Mouse (Mus musculus) liver, embryonic 13.5 days (tissue): ENCODE results near the gene Psme4. TPM values are rescaled to one million over a fixed set of nuclear protein-coding genes. Genes with fewer than 3 reads are reported as not detected.

Source experiments
- ATAC-seq: fragments of 200-750 bp; cut with Nextera tagmentation; 2 replicates; pipeline ENCODE4 v1.8.0; 2017; ENCODE audit warnings: low read depth, mild to moderate bottlenecking, moderate number of reproducible peaks, moderate library complexity
- DNase-seq: peaks from one replicate; pipeline ENCODE4 v3.0.0; 2022
- H3K27ac ChIP-seq: fragments of 300-500 bp; sonication (generic); 2 replicates; pipeline ENCODE4 v1.5.1; 2015; ENCODE audit warnings: moderate library complexity, mild to moderate bottlenecking, inconsistent platforms
- H3K27me3 ChIP-seq: fragments of 300-500 bp; sonication (generic); 2 replicates; pipeline ENCODE4 v1.6.1; 2015; ENCODE audit warnings: mild to moderate bottlenecking, inconsistent platforms
- H3K36me3 ChIP-seq: fragments of 300-500 bp; sonication (generic); 2 replicates; pipeline ENCODE4 v1.6.1; 2015; ENCODE audit warnings: mild to moderate bottlenecking, inconsistent platforms
- H3K4me1 ChIP-seq: fragments of 300-500 bp; sonication (generic); replicated peaks from 2 replicates; pipeline ENCODE4 v1.6.1; 2015; ENCODE audit warnings: inconsistent platforms
- H3K4me2 ChIP-seq: fragments of 300-500 bp; sonication (generic); 2 replicates; pipeline ENCODE4 v1.6.1; 2015; ENCODE audit warnings: inconsistent platforms, mild to moderate bottlenecking, moderate library complexity
- H3K4me3 ChIP-seq: fragments of 300-500 bp; sonication (generic); replicated peaks from 2 replicates; pipeline ENCODE4 v1.5.1; 2015; ENCODE audit warnings: mild to moderate bottlenecking, inconsistent platforms
- H3K9ac ChIP-seq: fragments of 300-500 bp; sonication (generic); 2 replicates; pipeline ENCODE4 v1.6.1; 2015; ENCODE audit warnings: mild to moderate bottlenecking, inconsistent platforms
- H3K9me3 ChIP-seq: fragments of 300-500 bp; sonication (generic); replicated peaks from 2 replicates; pipeline ENCODE4 v1.6.1; 2016; ENCODE audit warnings: inconsistent platforms
- WGBS: fragments of 180-500 bp; shearing (Covaris S2); methylation state at CpG from one replicate; pipeline ENCODE4 v1.1.7; 2015; ENCODE audit not compliant: insufficient replicate concordance; 5-methylcytosine and 5-hydroxymethylcytosine counted together
- polyA plus RNA-seq: library from polyadenylated mRNA; unstranded; fragments of >200 nt; fragmentation: Nextera tagmentation; extraction: Ambion mirVana; gene quantifications from 2 replicates; pipeline ENCODE4 v1.2.1, GENCODE M21; 2015

The Psme4 gene
- polyA plus RNA-seq, 1 experiment from 2014 or later = 10.7 TPM

DNA sequence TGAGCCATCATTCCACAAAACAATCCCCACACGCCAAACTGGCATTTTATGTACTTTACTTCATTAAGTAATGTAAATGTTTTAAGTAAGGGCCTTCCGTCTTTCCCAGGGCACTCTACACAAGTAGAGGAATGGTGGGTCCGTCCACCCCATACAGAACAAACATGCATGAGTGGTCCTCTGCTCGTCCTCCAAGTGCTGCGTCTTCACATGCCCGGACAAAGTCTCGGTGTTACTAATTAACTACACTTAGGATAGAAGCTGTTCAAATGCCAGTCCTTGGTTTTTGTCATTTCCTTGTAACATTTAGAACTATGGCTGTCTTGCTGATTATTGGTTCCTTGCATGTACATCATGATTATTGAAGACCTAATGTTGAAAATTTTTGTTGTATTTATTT is 21.2 kb downstream of the Psme4 start:
- H3K27me3 ChIP-seq = no peaks in the 10 kb centered on the region
- 86% methylated on average over 7 of the region's 7 CpGs for WGBS
- H3K4me3 ChIP-seq = no peak overlapping the region
- no peak overlapping the region for H3K4me2 ChIP-seq
- no peak for ATAC-seq
- H3K4me1 ChIP-seq = 0 out of 2 replicates have a peak, but pooled peaks cover 3% of the 10 kb centered on the region
- peaks cover 6% of the 10 kb centered on the region; the same call in 1 of the 2 replicates for H3K36me3 ChIP-seq
- DNase-seq = no peak
- H3K9me3 ChIP-seq = no peaks in the 10 kb centered on the region
- H3K9ac ChIP-seq = no peak overlapping the region
- H3K27ac ChIP-seq = no peak overlapping the region

DNA sequence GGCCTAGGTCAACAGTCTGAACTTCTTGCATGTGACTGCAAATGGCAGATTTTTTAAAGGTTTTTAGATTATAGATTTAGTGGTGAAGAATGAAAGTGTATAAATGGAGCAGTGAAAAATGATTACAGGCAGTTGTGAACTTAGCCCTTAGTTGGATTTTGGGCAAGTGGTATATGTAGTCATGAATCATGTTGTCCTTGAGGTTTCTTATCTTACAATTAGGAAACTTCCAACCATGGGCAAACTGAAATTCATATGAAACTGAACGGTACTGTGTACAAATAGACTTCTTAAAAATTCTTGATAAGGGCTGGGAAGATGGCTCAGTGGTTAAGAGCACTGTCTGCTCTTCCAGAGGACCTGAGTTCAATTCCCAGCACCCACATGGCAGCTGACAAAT is 22.2 kb downstream of the Psme4 start:
- H3K9me3 ChIP-seq = no peaks in the 10 kb centered on the region
- WGBS = 35% methylated on average over 1 of the region's 1 CpGs
- peaks cover 3% of the 10 kb centered on the region; the same call in 1 of the 2 replicates for H3K4me1 ChIP-seq
- no peak overlapping the region for H3K27ac ChIP-seq
- no peaks in the 10 kb centered on the region for H3K27me3 ChIP-seq
- no peak overlapping the region for H3K4me3 ChIP-seq
- ATAC-seq (no peak), DNase-seq (no peak)
- no peak overlapping the region for H3K9ac ChIP-seq
- H3K4me2 ChIP-seq = no peak overlapping the region
- peaks cover 6% of the 10 kb centered on the region; the same call in 1 of the 2 replicates for H3K36me3 ChIP-seq

DNA sequence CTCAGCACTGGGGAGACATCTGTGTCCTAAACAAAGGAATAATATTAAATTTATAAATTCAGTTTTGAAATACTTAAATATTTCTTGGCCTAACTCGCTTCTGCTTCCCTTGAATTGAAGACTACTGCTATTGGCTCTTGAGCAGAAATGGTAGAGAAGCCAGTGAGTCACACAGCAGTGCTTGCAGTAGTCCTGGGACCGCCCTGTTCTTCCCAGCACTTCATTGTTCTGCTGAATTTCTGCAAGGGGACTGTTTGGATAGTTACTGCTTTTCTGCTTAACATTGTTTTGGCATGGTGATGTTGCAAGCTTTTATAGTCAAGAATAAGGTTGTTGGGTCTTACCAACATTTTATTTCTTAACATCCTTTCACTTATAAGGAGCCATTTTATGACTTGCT is 25.7 kb downstream of the Psme4 start:
- Histone ChIP-seq H3K4me1 (no peaks in the 10 kb centered on the region; the same call in 1 of the 2 replicates), H3K36me3 (peaks cover 6% of the 10 kb centered on the region; the same call in 1 of the 2 replicates), H3K9me3 (no peaks in the 10 kb centered on the region), H3K4me2 (no peak overlapping the region), H3K9ac (no peak overlapping the region), H3K27ac (no peak overlapping the region), H3K4me3 (no peak overlapping the region), H3K27me3 (no peaks in the 10 kb centered on the region)
- WGBS = 88% methylated on average over 2 of the region's 2 CpGs
- ATAC-seq (no peak), DNase-seq (no peak)

DNA sequence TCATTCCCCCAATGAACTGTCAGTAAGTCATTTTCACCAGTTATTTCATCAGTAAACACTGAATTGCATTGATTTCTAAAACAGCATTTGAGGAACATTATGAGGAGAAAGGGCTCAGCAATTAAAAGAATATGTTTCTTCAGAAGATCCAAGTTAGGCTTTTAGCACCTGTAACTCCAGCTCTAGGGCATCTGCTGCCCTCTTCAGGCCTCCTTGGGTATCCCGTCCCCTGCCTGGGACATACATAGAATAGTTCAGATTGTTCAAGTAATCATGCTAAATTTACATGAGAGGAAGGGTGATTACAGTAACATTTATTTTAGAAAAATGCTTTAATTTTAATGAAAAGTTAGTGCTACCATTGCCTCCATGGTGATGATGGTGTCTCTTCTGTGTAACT is 28.0 kb downstream of the Psme4 start:
- Histone ChIP-seq H3K36me3 (no peaks in the 10 kb centered on the region), H3K9me3 (no peaks in the 10 kb centered on the region), H3K9ac (no peak overlapping the region), H3K27me3 (no peaks in the 10 kb centered on the region), H3K27ac (no peak overlapping the region), H3K4me1 (no peaks in the 10 kb centered on the region; the same call in 1 of the 2 replicates), H3K4me3 (no peak overlapping the region), H3K4me2 (no peak overlapping the region)
- DNase-seq (peak; percentile 21), ATAC-seq (0 out of 2 replicates have a peak, but pooled peaks have one; percentile 50)
- WGBS = 47% methylated on average over 1 of the region's 1 CpGs

DNA sequence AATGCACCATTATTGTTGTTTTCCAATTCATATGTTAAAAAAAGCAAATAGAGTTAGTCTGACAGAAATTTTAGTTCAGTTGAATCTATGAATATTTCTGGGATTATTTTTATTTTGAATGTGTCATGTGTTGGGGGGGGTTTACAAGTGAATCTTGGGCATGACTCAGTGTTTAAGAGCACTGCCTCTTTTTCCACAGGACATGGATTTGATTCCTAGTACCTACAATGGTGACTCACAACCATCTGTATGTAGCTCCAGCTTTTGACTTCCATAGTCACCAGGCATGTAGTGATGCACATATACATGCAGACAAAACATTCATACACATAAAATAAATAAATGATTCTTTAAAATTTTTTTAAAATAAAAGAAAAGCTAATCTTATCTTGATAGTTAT is 28.6 kb downstream of the Psme4 start:
- Histone ChIP-seq H3K4me1 (no peaks in the 10 kb centered on the region; the same call in 1 of the 2 replicates), H3K27ac (no peak overlapping the region), H3K36me3 (peaks cover 1% of the 10 kb centered on the region; the same call in 1 of the 2 replicates), H3K9me3 (no peaks in the 10 kb centered on the region), H3K9ac (no peak overlapping the region), H3K4me2 (no peak overlapping the region), H3K4me3 (no peak overlapping the region), H3K27me3 (no peaks in the 10 kb centered on the region)
- DNase-seq (no peak), ATAC-seq (no peak)

DNA sequence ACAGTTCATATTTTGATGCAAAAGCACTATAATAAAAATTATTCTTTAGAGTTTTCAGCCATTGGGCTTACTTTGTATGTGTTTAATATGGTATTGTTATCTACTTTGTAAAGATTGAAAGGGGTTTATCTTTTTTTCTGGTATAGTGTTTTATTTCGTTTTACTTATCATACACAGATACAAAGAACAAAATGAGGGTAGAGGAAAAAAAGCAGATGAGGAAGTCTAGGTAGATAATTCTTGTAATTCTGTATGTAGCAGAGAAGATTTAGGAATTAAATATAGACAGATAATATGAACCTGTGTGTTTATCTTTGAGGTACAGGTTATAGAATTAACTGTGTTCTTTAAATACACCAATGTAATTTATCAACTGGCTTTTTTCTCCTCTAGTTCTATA is 30.9 kb downstream of the Psme4 start:
- 23% methylated on average over 1 of the region's 1 CpGs for WGBS

DNA sequence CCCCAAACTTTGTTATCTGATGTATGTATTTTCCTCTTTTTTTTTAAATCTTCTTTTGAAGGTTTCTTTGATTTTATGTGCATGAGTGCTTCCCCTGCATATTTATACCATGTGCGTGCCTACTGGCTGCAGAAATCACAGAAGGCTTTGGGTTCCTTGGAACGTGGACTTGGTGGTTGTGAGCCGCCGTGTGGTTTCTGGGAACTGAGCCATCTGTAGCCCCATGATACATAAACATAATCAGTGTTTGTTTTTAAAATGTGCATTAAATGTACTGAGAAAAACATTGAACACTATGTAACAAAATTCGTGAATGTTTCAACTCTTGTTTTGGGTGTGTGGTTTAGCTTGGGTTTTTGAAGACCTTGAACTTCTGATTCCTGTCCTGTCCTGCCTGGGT is 49.6 kb downstream of the Psme4 start:
- Histone ChIP-seq H3K4me1 (no peaks in the 10 kb centered on the region), H3K4me3 (no peak overlapping the region), H3K9me3 (no peaks in the 10 kb centered on the region), H3K27me3 (no peaks in the 10 kb centered on the region), H3K9ac (no peak overlapping the region), H3K36me3 (peaks cover 48% of the 10 kb centered on the region), H3K4me2 (no peak overlapping the region), H3K27ac (no peak overlapping the region)
- ATAC-seq = no peak
- DNase-seq = no peak
- WGBS = 80% methylated on average over 5 of the region's 5 CpGs

More for the DNA sequence above, 30.9 kb downstream of the Psme4 start:
- Histone ChIP-seq H3K36me3 (peaks cover 6% of the 10 kb centered on the region; the same call in 1 of the 2 replicates), H3K4me3 (no peak overlapping the region), H3K9ac (no peak overlapping the region), H3K27ac (no peak overlapping the region), H3K9me3 (no peaks in the 10 kb centered on the region), H3K4me1 (no peaks in the 10 kb centered on the region; the same call in 1 of the 2 replicates), H3K27me3 (no peaks in the 10 kb centered on the region), H3K4me2 (no peak overlapping the region)
- ATAC-seq (no peak), DNase-seq (no peak)

DNA sequence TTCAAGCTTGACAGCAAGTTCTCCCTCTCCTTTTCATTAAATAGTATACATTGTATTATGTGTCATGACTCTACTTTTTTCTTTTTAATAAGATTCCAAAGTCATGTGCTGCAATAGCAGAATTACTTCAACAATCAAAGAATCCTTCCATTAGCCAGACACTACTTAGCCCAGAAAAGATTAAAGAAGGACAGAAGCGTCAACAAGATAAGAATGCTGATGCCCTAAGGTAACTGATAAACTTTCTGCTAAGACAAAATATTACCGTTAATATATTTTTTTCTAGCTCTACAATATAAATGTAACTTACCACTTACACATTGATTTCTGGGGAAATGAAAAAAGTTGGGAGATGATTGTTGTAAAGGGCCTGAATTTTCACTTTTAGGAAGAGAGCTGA is 67.3 kb downstream of the Psme4 start:
- DNase-seq (no peak), ATAC-seq (no peak)
- no peaks in the 10 kb centered on the region for H3K4me1 ChIP-seq
- peaks cover 38% of the 10 kb centered on the region for H3K36me3 ChIP-seq
- no peak overlapping the region for H3K27ac ChIP-seq
- no peaks in the 10 kb centered on the region for H3K27me3 ChIP-seq
- H3K4me3 ChIP-seq = no peak overlapping the region
- H3K4me2 ChIP-seq = no peak overlapping the region
- no peaks in the 10 kb centered on the region for H3K9me3 ChIP-seq
- 63% methylated on average over 2 of the region's 2 CpGs for WGBS
- no peak overlapping the region for H3K9ac ChIP-seq

DNA sequence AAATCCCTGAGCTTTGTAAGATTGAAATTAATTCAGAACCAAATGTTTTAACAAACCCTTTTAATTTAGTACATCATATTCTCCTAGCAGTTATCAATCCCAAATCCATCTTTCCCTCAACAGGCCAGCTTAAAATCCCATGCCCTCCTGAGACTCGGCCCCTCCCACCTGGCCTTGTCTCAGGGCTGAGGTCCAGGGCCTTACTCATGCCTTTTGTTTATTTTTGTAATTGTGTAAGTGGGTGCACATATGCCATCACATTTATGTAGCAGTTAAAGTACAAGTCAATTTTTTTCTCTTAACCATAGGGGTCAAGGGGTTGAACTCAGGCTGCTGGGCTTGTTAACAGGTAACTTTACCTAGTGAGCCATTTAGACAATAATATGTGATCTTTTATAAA is 72.8 kb downstream of the Psme4 start:
- ATAC-seq (no peak), DNase-seq (no peak)

DNA sequence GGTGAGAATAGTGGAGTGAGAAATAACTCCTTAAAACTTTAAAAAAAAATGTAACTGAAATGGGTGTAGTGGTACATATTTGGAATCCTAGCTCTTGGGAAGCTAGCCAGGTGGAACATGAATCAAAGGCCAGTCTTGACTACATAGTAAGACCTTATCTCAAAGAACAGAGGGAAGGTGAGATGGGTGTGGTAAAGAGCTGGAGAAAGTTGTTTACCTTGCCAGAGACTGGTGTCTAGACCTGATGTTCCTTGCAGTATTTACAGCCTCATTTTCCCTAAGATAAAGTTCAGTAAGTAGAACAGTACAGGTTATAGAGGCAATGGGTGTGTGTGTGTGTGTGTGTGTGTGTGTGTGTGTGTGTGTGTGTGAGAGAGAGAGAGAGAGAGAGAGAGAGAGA is 100.9 kb downstream of the Psme4 start:
- peaks cover 3% of the 10 kb centered on the region; the same call in 1 of the 2 replicates for H3K4me1 ChIP-seq
- ATAC-seq (no peak), DNase-seq (no peak)
- H3K27ac ChIP-seq = no peak overlapping the region
- H3K4me2 ChIP-seq = no peak overlapping the region
- peaks cover 34% of the 10 kb centered on the region for H3K36me3 ChIP-seq
- H3K27me3 ChIP-seq = no peaks in the 10 kb centered on the region
- no peak overlapping the region for H3K4me3 ChIP-seq
- H3K9ac ChIP-seq = no peak overlapping the region
- no peaks in the 10 kb centered on the region for H3K9me3 ChIP-seq

More for the DNA sequence above, 72.8 kb downstream of the Psme4 start:
- Histone ChIP-seq H3K9me3 (no peaks in the 10 kb centered on the region), H3K36me3 (peaks cover 40% of the 10 kb centered on the region), H3K27ac (no peak overlapping the region), H3K9ac (no peak overlapping the region), H3K27me3 (no peaks in the 10 kb centered on the region), H3K4me1 (no peaks in the 10 kb centered on the region), H3K4me2 (no peak overlapping the region), H3K4me3 (no peak overlapping the region)
- WGBS = 82% methylated on average over 1 of the region's 1 CpGs

DNA sequence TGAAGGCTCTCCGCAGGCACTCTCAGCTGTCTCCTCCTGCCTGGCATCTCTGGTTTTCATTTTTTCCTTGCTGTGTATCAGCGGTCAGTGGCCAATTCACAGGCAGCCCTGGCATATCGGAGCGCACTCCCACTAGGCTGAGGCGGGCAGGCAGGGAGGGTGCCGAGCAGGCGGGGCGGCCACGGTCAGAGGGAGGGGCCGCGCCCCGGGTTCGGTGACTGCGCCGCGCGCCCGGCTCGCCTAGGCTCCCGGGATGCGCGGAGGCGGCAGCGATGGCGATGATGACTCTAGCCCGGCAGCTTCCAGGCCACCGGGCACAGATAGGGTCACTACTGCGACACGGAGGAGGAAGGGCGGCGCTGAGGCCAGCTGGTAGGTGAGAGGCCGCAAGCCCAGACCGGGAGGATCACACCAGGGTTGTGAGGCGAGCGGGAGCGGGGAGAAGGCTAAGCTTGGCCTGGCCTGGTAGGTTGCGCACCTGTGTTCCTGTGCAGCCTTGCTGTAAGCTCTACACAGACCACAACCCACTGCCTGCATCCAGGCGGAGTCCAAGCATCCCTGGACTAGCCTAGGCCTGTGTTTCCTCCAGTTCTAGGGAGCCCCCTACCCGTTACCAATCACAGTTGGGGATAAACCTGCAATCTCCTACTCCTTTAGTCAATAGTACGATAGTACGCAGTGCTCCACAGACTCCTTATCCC is 113.8 kb downstream of the Psme4 start, which contains the start of the genes Gpr75 and Asb3:
Gene Gpr75 (plus strand): TSS at position 188 of the 701 bp plus-strand sequence.
Gene Asb3 (plus strand): TSS at position 246 of the 701 bp plus-strand sequence.
- DNase-seq = peak; percentile 10
- WGBS = 8% methylated on average over 41 of the region's 41 CpGs
- Histone ChIP-seq H3K27me3 (peaks cover 19% of the 10 kb centered on the region), H3K27ac (no peak within 1 kb of the TSS), H3K36me3 (no peaks in the 10 kb centered on the region), H3K9ac (no peak within 1 kb of the TSS), H3K4me1 (peaks cover 8% of the 10 kb centered on the region), H3K4me3 (peak within 1 kb of the TSS; percentile 47), H3K4me2 (peak within 1 kb of the TSS; percentile 65), H3K9me3 (no peaks in the 10 kb centered on the region)
- peak; percentile 86 for ATAC-seq

DNA sequence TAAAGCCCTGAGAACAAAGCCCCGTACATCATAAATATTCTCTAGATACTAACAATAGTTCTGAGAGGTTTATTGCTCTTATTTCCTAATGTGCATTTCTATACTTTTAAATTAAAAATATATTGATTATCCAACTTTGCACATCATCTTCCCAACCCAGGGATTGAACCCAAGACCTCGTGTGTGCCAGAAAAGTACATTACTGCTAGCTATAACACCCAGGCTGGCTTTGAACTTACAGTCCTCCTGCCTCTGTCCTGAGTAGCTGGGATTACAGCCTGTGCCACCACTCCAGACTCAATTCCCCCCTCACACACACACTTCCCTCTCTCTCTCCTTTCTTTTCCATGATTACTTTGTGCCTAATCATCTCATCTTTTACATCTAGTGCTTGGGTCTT is 116.6 kb downstream of the Psme4 start:
- no peak for DNase-seq
- no peak overlapping the region for H3K4me2 ChIP-seq
- no peak overlapping the region for H3K4me3 ChIP-seq
- ATAC-seq = no peak
- no peak overlapping the region for H3K9ac ChIP-seq
- peaks cover 8% of the 10 kb centered on the region for H3K4me1 ChIP-seq
- 79% methylated on average over 2 of the region's 2 CpGs for WGBS
- H3K36me3 ChIP-seq = no peaks in the 10 kb centered on the region
- peaks cover 19% of the 10 kb centered on the region for H3K27me3 ChIP-seq
- no peak overlapping the region for H3K27ac ChIP-seq
- H3K9me3 ChIP-seq = no peaks in the 10 kb centered on the region
